Mouse (Mus musculus) liver, postnatal 0 days (tissue): ENCODE data around the gene Ppip5k2.
A peak's percentile ranks its signal among the peaks of the same experiment; 100 is the strongest.

ENCODE experiments used
- CTCF ChIP-seq: sonication (generic); IDR thresholded peaks from 2 replicates; pipeline ENCODE4 v1.5.1; 2016; ENCODE audit warnings: antibody characterized with exemption, low read depth
- EP300 ChIP-seq: IDR thresholded peaks from 2 replicates; pipeline ENCODE4 v1.6.1; 2016; ENCODE audit warnings: antibody characterized with exemption, low read depth, mild to moderate bottlenecking

DNA sequence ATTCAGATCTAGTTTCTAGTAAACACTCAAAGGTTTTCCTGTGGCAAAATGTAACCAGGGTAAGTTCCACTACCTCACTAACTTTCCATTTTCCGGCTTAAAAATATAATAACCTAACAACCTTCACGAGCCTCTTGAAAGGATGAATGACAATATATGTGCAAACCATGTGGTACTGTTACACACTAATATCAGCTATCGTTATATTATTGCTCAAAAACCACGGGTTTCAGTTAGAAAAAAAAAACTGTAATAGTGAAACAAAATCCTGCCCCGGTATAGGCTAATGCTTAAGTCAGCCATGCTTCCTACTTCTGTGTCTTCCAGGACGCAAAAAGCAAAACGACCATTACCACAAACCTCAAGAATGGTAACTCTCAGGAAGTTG, 1.3 kb downstream of the Ppip5k2 start:
- TF ChIP-seq EP300 (0 out of 2 replicates have a peak, but pooled peaks have one; percentile 37), CTCF (no peak)
